Mouse (Mus musculus): ENCODE measurements at regions not wholly inside any gene's neighbourhood (a gene's known extent, or its start where the extent isn't known, plus 50 kb on each side); places are given as distances from the start of the nearest gene placed in this dataset.

DNA sequence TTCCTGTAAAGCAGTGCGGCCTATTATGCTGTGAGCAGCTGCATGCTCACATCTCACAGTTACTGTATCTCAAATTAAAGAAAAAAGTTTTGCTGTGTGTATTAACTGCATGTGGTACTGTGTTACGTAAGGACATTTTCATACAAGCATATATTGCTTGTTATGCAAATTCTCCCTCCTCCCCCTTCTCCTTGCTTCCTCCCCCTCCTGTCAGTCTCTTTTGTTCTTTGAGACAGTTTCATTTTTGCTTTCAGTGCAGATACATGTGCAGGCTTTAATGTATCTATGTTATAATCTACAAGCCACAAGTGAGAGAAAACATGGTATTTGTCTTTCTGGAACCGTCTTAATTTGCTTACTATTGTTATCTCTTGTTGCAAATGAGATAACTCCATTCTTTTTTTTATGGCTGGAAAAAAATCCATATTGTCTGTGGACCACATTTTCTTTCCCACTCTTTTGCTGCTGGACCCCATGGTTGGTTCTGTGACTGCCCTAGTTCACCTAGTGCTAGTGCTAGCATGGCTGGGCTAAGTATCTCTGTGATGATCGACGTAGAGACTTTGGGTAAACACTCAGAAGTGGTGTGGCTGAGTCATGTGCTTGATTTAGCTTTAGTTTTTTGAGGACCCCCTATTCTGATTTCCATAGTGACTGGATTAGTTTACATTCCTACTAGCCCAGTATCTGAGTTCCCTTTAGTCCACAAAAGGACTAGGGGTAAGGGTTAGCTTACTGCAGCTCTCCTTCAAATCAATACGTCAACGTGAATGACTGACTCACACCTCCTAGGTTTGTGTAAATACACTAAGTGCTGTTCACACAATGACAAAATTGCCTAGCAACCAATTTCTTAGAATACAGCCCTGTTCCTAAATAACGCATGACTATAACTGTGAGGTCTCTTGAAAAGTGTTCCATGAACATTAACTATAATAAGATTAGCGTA, 158.1 kb downstream of the Icos start:
- TF ChIP-seq ZC3H11A (IDR thresholded peaks at IDR 0.05; ENCODE audit: borderline replicate concordance, low read depth, low read length) (no peak), MAFK (IDR thresholded peaks at IDR 0.05; ENCODE audit: insufficient read depth, low read depth, low read length) (no peak), CHD2 (IDR thresholded peaks at IDR 0.05; ENCODE audit: low read depth, low read length) (no peak)

All from ES-E14 (cell line).